Mouse (Mus musculus): ENCODE measurements around the gene Babam2.
"Not testable (repeated sequence)": the region's sequence is repeated elsewhere in the genome, so short reads cannot be mapped to it uniquely, and the experiment has no call there.

The Babam2 gene

DNA sequence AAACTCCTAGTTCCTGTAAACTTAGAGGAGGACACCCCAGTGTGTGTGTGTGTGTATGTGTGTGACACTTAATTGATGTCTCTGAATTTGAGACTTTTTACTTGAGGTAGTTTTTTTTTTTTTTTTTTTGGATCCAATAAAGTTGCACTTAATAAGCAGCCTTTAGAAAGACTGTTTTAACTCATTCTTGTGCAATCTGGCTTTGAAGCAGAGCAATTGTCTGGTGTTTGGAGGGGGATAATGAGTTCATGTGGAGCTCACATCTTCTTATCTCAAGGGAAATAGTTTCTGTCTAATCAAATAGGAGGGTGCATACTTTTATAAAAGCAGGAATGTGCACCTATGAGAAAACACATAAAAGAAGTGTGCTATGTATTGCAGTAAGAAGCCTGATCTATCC lies 142.5 kb downstream of the Babam2 start:
- no peak for DNase-seq

- no peak for DNase-seq
Measured at GRCm38 (mm10) chr5:31840406-31840805, 142.9 kb downstream of the Babam2 start.

DNA sequence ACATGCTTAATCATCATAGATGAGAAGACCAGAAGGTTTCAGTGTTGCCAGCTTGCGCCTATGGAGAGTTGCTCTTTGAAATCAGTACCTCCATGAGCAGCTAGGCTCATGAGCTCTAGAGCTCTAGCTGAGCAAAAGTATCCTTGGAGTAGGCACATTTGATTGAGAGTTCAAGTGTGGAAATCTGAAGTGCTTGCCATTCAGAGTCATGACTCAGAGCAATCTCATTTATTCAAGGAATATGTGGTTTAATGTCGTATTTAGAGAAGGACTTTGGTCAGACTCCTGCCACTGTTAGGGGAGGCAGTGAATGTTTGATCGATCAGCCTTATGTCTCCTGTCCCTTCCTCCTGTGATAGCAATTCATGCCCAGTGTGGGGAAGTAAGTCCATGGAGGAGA lies 147.4 kb downstream of the Babam2 start:
- DNase-seq, result no peak

GRCm38 (mm10) chr5:31846971-31847370 lies 149.5 kb downstream of the Babam2 start:
- no peak for DNase-seq

DNA sequence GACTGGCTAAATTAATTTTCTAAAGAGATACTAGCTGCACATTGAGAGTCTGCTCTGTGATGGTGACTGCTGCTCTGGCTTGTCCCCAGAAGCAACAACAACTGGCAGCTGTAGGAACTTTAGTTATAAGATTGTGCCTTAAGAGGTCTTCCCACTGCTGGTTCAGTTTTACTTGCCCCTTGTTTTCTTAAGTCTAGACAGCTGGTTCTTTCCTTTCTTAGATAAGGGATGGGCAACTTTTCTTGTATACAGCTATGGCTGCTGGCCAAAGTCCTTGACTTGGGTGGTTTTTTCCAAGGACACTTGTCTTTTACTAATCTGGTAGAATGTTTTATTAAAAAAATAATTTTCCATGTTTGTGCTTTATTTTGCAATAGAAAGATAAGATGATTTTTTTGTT lies 151.5 kb downstream of the Babam2 start:
- no peak for DNase-seq

- DNase-seq, result no peak
Measured at GRCm38 (mm10) chr5:31852786-31853185, 155.3 kb downstream of the Babam2 start.

DNA sequence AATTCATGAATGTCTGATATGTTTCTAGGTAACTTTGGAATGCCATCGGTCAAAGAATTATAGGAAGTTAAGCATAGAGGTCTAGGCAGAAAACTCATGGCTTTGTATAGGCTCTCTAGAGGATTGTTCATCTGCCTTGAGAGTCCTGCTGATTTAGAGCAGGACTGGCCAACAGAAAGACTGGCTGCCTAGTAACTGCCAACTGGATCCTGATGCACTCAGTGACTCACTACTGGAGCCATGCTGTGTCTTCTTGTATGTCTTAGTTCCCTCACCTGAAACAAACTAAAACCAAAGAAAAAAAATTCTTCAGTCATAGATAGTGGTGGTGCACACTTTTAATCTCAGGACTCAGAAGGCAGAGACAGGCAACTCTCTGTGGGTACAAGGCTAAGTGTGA lies 156.3 kb downstream of the Babam2 start:
- DNase-seq, result no peak

GRCm38 (mm10) chr5:31858877-31859276 lies 161.4 kb downstream of the Babam2 start:
- not testable (repeated sequence) for DNase-seq

- DNase-seq, result no peak
Measured at GRCm38 (mm10) chr5:31860426-31860825, 162.9 kb downstream of the Babam2 start.

DNA sequence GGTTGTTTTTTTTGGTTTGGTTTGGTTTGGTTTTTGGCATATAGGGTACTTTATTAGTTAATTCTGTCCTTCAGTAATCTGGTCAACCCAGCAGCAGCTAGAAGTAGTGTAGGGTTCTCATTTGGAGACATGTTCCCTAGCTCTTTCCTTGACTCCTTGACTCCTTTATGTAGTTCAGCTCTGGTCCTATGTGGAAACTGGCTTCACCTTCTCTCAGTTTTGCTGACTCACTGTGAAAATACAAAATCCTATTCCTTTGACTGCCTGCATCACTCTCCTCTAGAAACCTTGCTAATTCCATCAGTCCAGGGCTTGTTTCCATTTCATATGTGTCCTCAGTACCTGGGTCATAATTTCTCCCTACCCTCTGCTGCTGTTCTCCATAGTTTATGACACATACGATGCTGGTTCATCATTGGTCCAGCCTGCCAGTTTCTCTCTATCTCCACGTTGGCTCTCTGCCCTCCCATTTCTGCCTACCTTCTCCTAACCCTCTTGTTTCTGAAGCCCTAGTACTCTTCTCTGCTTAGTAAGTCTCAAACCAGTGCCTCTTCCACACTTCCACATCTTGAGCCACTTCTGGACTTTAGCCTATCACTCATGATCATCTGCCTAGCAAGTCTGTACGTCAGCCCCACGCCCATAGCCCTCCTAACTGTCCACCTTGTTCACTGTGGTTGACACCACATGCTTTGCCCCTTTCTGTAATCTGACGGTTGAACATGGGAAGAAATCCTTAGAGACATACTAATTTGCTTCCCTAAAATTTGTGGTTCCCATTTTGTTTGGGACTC lies 163.5 kb downstream of the Babam2 start:
- DNase-seq, result no peak

- no peak for DNase-seq
Measured at GRCm38 (mm10) chr5:31862753-31863468, 165.4 kb downstream of the Babam2 start.

GRCm38 (mm10) chr5:31864095-31864494 lies 166.6 kb downstream of the Babam2 start:
- DNase-seq, result no peak

GRCm38 (mm10) chr5:31866071-31866470 lies 168.6 kb downstream of the Babam2 start:
- DNase-seq, result no peak

GRCm38 (mm10) chr5:31870856-31871520 lies 173.5 kb downstream of the Babam2 start:
- no peak for DNase-seq

DNA sequence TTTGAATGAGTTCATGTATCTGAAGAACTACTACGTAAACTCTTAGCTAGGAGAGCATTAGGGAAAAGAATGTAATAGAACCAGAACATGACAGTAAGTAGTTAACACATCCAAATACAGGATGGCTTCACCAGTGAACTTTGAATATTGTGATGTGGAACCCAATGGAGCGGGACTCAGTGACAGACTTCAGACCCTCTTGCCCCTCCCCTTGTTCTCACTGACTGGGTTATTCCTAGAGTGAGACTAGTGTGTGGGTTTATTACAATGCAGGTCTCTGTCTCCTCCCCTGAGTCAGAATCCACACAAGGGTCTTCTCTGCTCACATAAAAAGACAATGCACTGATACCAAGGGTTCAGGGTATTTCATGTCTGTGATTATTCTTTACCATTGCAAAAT lies 175.8 kb downstream of the Babam2 start:
- DNase-seq, result no peak

DNA sequence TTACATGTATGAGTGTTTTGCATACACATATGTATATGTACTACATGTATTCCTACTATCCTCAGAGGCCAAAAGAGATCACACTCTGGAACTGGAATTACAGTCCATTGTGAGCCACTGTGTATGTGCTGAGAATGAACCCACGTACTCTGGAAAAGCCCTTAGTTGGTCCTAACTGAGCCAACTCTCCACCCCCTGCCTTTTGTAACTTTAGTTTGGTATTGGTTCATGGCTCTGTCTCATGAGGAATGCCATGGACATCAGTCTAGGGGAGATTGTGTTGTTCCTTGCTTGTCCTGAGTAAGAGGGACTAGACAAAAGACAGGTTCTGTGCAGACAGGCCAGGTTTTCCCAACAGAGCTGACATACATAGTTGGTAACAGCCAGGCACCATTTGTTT lies 177.1 kb downstream of the Babam2 start:
- no peak for DNase-seq

DNA sequence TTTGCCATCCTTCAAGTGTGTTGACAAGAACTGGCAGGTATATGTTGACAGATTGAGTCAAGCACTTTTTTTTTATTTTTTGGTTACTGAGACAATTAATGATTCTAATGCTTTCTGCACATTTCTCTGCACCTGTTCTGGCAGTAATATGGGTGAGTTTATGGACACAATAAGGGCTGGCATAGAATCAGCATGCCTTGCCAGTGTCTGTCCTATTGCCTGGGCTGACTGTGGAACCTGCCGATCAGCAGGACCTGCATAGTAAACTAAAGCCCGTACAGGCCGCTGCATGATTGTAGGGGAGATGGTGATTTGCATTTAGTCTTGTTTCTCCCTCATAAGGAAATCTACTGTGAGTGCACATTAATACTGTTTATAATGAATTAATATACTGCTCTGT lies 178.0 kb downstream of the Babam2 start:
- peak; percentile 20 to 53 for DNase-seq

GRCm38 (mm10) chr5:31876216-31876974 lies 178.9 kb downstream of the Babam2 start:
- no peak for DNase-seq

- DNase-seq, result no peak
Measured at GRCm38 (mm10) chr5:31880457-31880856, 183.0 kb downstream of the Babam2 start.

- no peak for DNase-seq
Measured at GRCm38 (mm10) chr5:31882297-31882696, 184.8 kb downstream of the Babam2 start.

GRCm38 (mm10) chr5:31884962-31885361 lies 187.5 kb downstream of the Babam2 start:
- DNase-seq, result no peak

- no peak for DNase-seq
Measured at GRCm38 (mm10) chr5:31887590-31887989, 190.1 kb downstream of the Babam2 start.

DNA sequence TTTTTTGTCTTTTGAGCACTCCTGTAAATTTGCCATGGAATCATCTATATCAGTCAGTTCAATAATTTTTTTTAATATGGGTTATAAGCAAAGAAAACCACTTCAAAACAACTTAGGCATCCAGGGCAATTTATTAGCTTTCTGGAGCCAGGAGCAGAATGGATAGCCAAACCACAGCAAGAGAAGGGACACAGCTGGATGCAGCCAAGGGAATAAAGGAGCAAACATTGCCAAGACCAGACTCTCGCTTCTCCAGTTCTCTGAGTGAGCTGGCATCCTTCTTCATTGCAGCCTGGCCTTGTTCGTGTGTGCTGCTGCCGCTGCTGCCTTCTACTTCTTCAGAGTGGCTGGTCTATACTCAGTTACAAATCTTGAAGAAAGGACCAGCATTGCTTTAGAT lies 190.9 kb downstream of the Babam2 start:
- DNase-seq, result peak in 1 of 2 experiments; percentile 11
